14 mouse cellular contexts compared by ENCODE assay signal in the genomic region with DNA sequence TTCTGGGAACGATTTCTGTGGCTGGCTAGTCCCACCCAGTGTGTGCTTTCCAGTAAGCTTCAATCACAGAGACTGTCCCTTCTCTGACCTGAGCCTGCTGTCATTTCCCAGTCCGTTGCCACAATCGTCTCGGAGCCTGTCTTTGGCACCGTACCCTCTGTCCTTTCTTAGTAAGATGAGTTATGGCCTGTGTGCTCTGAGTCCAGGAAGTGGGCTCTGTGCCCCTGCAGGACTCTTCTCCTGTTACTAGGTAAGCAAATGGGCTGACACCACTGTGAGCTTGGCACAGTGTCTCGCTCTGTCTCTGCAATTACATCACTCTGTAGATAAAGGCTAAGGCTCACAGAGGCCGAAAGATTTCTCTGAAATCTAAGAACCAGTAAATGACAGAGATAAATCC.
DNase-seq lines count a peak whose midpoint lies in the region; ATAC-seq and TF ChIP-seq lines count a peak whose summit lies in the region.
"Had no signal": no experiment of that assay in that cellular context is flagged by ENCODE, and none has a peak within 500 bp of the region (broad histone marks: within the 10 kb centered on the region; RNA-seq: fewer than 3 reads in every experiment).

No protein-coding gene starts in this region.

- TF ChIP-seq POLR2A in lung, adult 2 months (IDR thresholded peaks at IDR 0.05; ENCODE audit: borderline replicate concordance, extremely low read depth, low read depth, low read length) = no peak

- H3K4me2 ChIP-seq in lung, embryonic 14.5 days = no peak overlapping the region
- H3K4me2 ChIP-seq in heart, embryonic 12.5 days = no peak overlapping the region
- H3K4me2 ChIP-seq: limb, embryonic 12.5 days had no signal

- no peak overlapping the region for H3K27ac ChIP-seq in lung, embryonic 14.5 days (ENCODE audit: low read depth)
- H3K27ac ChIP-seq in heart, embryonic 12.5 days (ENCODE audit: poor library complexity, severe bottlenecking) = 0 out of 2 replicates have a peak overlapping the region, but pooled peaks have one; percentile 17
- H3K27ac ChIP-seq: layer of hippocampus, adult 2 months; limb, embryonic 12.5 days; macrophage had no signal

- DNase-seq in lung, embryonic 14.5 days = peak; percentile 19
- DNase-seq in lung, adult 2 months = no peak
- DNase-seq in kidney, postnatal 10 days = peak; percentile 18
- DNase-seq in embryo, embryonic 10 days (ENCODE audit: low spot score) = no peak
- no peak for DNase-seq in right cerebral cortex, postnatal 14 days
- DNase-seq: retina, postnatal 1 day had no signal

- ATAC-seq in lung, embryonic 14.5 days (ENCODE audit: insufficient read depth) = 0 out of 2 replicates have a peak, but pooled peaks have one; percentile 24
- no peak for ATAC-seq in heart, embryonic 12.5 days (ENCODE audit: insufficient number of reproducible peaks, low FRiP score)
- no peak for ATAC-seq in inflammation-experienced regulatory T-cells, adult 6 months
- no peak for ATAC-seq in erythroid progenitor cell, adult 5-6 weeks (replicated peaks; ENCODE audit: low FRiP score, poor library complexity, severe bottlenecking)
- ATAC-seq: forebrain, embryonic 16.5 days had no signal

- 37% methylated on average over 7 of the region's 7 CpGs for WGBS in lung, embryonic 14.5 days
- WGBS in lung, adult 2 months = 22% methylated on average over 7 of the region's 7 CpGs
- WGBS in heart, embryonic 12.5 days = 44% methylated on average over 7 of the region's 7 CpGs

- no peaks in the 10 kb centered on the region for H3K4me1 ChIP-seq in lung, embryonic 14.5 days (ENCODE audit: insufficient read depth)
- H3K4me1 ChIP-seq in lung, adult 2 months (ENCODE audit: control insufficient read depth, insufficient read depth, low read length) = peaks cover 3% of the 10 kb centered on the region; the same call in 1 of the 2 replicates
- H3K4me1 ChIP-seq in heart, embryonic 12.5 days (replicated peaks) = peaks cover 5% of the 10 kb centered on the region; the same call in 1 of the 2 replicates
- H3K4me1 ChIP-seq: limb, embryonic 12.5 days had no signal

- no peaks in the 10 kb centered on the region for H3K27me3 ChIP-seq in lung, embryonic 14.5 days (ENCODE audit: insufficient read depth, low read length)
- no peaks in the 10 kb centered on the region for H3K27me3 ChIP-seq in heart, embryonic 12.5 days (replicated peaks)
- H3K27me3 ChIP-seq: CH12.LX; limb, embryonic 12.5 days had no signal

- H3K4me3 ChIP-seq in lung, embryonic 14.5 days (ENCODE audit: low read depth, low read length) = no peak overlapping the region
- H3K4me3 ChIP-seq in lung, adult 2 months (replicated peaks; ENCODE audit: extremely low read depth, low read depth, low read length) = no peak overlapping the region
- H3K4me3 ChIP-seq in heart, embryonic 12.5 days = no peak overlapping the region
- H3K4me3 ChIP-seq: layer of hippocampus, adult 2 months; limb, embryonic 12.5 days had no signal

- no peak for TF ChIP-seq CTCF in lung, embryonic 14.5 days (IDR thresholded peaks at IDR 0.05; ENCODE audit: low read depth)
- TF ChIP-seq CTCF in lung, adult 2 months (IDR thresholded peaks at IDR 0.05; ENCODE audit: insufficient read depth, low read length) = no peak

- H3K9ac ChIP-seq in lung, embryonic 14.5 days = no peak overlapping the region
- no peak overlapping the region for H3K9ac ChIP-seq in heart, embryonic 12.5 days
- H3K9ac ChIP-seq: limb, embryonic 12.5 days had no signal

- no peaks in the 10 kb centered on the region for H3K9me3 ChIP-seq in lung, embryonic 14.5 days (ENCODE audit: low read depth, low read length)
- no peaks in the 10 kb centered on the region for H3K9me3 ChIP-seq in heart, embryonic 12.5 days (replicated peaks)
- H3K9me3 ChIP-seq: limb, embryonic 12.5 days had no signal

- H3K36me3 ChIP-seq in lung, embryonic 14.5 days (ENCODE audit: insufficient read depth) = no peaks in the 10 kb centered on the region
- no peaks in the 10 kb centered on the region for H3K36me3 ChIP-seq in heart, embryonic 12.5 days
- H3K36me3 ChIP-seq: limb, embryonic 12.5 days had no signal

Comparison
In these comparisons a context has a peak if more than half of its experiments do, and no peak if none do; other contexts are left out.
1. DNase-seq: peak in lung, embryonic 14.5 days (single experiment) and kidney, postnatal 10 days (single experiment); none in lung, adult 2 months (single experiment), embryo, embryonic 10 days (single experiment) and right cerebral cortex, postnatal 14 days (single experiment).